Mouse (Mus musculus) stomach, postnatal 0 days (tissue): ENCODE data around the gene Prkca.

Experiments used
- CTCF ChIP-seq: IDR thresholded peaks from 2 replicates; pipeline ENCODE4 v1.5.1; 2016; ENCODE audit warnings: antibody characterized with exemption, low read depth, mild to moderate bottlenecking, moderate library complexity
- EP300 ChIP-seq: optimal IDR thresholded peaks from 2 replicates; pipeline ENCODE3; 2016; ENCODE audit warnings: antibody characterized with exemption

DNA sequence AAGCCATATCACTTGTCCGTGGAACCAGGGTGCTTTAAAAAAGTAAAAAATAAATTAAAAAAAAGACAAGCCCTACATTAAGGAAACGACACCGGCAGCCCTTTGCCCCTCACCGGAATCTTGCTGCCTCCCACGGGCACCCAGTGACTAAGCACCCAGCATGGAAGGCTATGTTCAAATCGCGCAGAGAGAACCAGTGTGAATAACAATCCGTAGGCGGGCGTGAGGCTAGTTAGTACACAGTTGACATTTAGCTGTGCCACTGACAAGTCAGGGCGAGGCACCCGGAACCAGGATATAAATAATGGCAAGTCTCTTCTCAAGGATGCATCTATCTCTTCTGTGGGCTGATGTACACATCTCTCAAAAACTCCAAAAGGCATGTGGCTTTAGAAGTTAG is 304.7 kb downstream of the Prkca start:
- TF ChIP-seq CTCF, result no peak
- TF ChIP-seq EP300, result no peak
